Mouse (Mus musculus) hindbrain, embryonic 14.5 days (tissue): ENCODE data around the gene Hif1an. TPM values are rescaled to one million over a fixed set of nuclear protein-coding genes. Genes with fewer than 3 reads are reported as not detected.

Experiments used
- ATAC-seq: fragments of 200-750 bp; cut with Nextera tagmentation; 2 replicates; pipeline ENCODE4 v1.8.0; 2017; ENCODE audit warnings: moderate number of reproducible peaks, mild to moderate bottlenecking, moderate TSS enrichment, moderate library complexity; ENCODE audit not compliant: low FRiP score
- DNase-seq: peaks from one replicate; pipeline ENCODE4 v3.0.0-alpha.2; 2015; ENCODE audit warnings: low spot score
- H3K27ac ChIP-seq: fragments of 300-500 bp; sonication (generic); 2 replicates; pipeline ENCODE4 v1.5.1; 2014; ENCODE audit warnings: mild to moderate bottlenecking, moderate library complexity
- H3K27me3 ChIP-seq: fragments of 300-500 bp; sonication (generic); 2 replicates; pipeline ENCODE4 v1.6.1; 2014; ENCODE audit warnings: mild to moderate bottlenecking, low read length, mixed read lengths; ENCODE audit not compliant: control insufficient read depth, insufficient read depth
- H3K36me3 ChIP-seq: fragments of 300-500 bp; sonication (generic); replicated peaks from 2 replicates; pipeline ENCODE4 v1.6.1; 2014; ENCODE audit not compliant: control insufficient read depth, insufficient read depth
- H3K4me1 ChIP-seq: fragments of 300-500 bp; sonication (generic); replicated peaks from 2 replicates; pipeline ENCODE4 v1.6.1; 2014; ENCODE audit warnings: antibody characterized with exemption, low read length, mixed read lengths; ENCODE audit not compliant: control insufficient read depth, insufficient read depth
- H3K4me2 ChIP-seq: fragments of 300-500 bp; sonication (generic); replicated peaks from 2 replicates; pipeline ENCODE4 v1.6.1; 2014; ENCODE audit warnings: mild to moderate bottlenecking, moderate library complexity
- H3K4me3 ChIP-seq: fragments of 300-500 bp; sonication (generic); replicated peaks from 2 replicates; pipeline ENCODE4 v1.5.1; 2014; ENCODE audit warnings: mild to moderate bottlenecking, low read length
- H3K9ac ChIP-seq: fragments of 300-500 bp; sonication (generic); 2 replicates; pipeline ENCODE4 v1.6.1; 2014
- H3K9me3 ChIP-seq: fragments of 300-500 bp; sonication (generic); 2 replicates; pipeline ENCODE4 v1.6.1; 2016; ENCODE audit warnings: low read length; ENCODE audit not compliant: control insufficient read depth
- WGBS: fragments of 180-500 bp; shearing (Covaris S2); extraction: QIAGEN DNeasy Blood & Tissue Kit; methylation state at CpG from one replicate; pipeline ENCODE4 v1.1.7; 2014; 5-methylcytosine and 5-hydroxymethylcytosine counted together
- polyA plus RNA-seq: library from polyadenylated mRNA; unstranded; fragments of >200 nt; fragmentation: Nextera tagmentation; extraction: Ambion mirVana; gene quantifications from 2 replicates; pipeline ENCODE4 v1.2.1, GENCODE M21; 2014

Gene Hif1an
- polyA plus RNA-seq, 1 experiment from 2014 or later, result 20.6 TPM

- Histone ChIP-seq H3K4me2 (peak overlapping the region; percentile 64), H3K9me3 (no peaks in the 10 kb centered on the region), H3K27ac (peak overlapping the region; percentile 85), H3K4me1 (peaks cover 11% of the 10 kb centered on the region), H3K4me3 (peak overlapping the region; percentile 82), H3K9ac (peak overlapping the region; percentile 88), H3K27me3 (peaks cover 8% of the 10 kb centered on the region; the same call in 1 of the 2 replicates), H3K36me3 (peaks cover 39% of the 10 kb centered on the region)
- DNase-seq (no peak), ATAC-seq (no peak)
- 7% methylated on average over 8 of the region's 8 CpGs for WGBS
Measured at GRCm38 (mm10) chr19:44554490-44554860, 8.2 kb upstream of the Hif1an start.

- H3K9ac ChIP-seq, result peak within 1 kb of the TSS; percentile 88
- H3K27ac ChIP-seq, result peak within 1 kb of the TSS; percentile 85
- peak within 1 kb of the TSS; percentile 82 for H3K4me3 ChIP-seq
- DNase-seq (peak; percentile 95), ATAC-seq (peak; percentile 74)
- H3K4me2 ChIP-seq, result peak within 1 kb of the TSS; percentile 64
- H3K4me1 ChIP-seq, result peaks cover 11% of the 10 kb centered on the region
- peaks cover 8% of the 10 kb centered on the region; the same call in 1 of the 2 replicates for H3K27me3 ChIP-seq
- WGBS, result under 1% methylated on average over 50 of the region's 50 CpGs
- H3K36me3 ChIP-seq, result peaks cover 34% of the 10 kb centered on the region
- H3K9me3 ChIP-seq, result no peaks in the 10 kb centered on the region
Measured at GRCm38 (mm10) chr19:44554861-44555590, 7.6 kb upstream of the Hif1an start, which contains the start of gene Ndufb8. Gene Ndufb8, minus strand, starts transcription at chr19:44555440.

GRCm38 (mm10) chr19:44564006-44564405, 1.4 kb downstream of the Hif1an start:
- no peak for DNase-seq
- no peak for ATAC-seq
- 92% methylated on average over 14 of the region's 14 CpGs for WGBS
- Histone ChIP-seq H3K4me3 (no peak overlapping the region), H3K27ac (no peak overlapping the region), H3K4me2 (peak overlapping the region; percentile 64), H3K27me3 (peaks cover under 1% of the 10 kb centered on the region; the same call in 1 of the 2 replicates), H3K9me3 (no peaks in the 10 kb centered on the region), H3K36me3 (peaks cover 45% of the 10 kb centered on the region), H3K9ac (no peak overlapping the region), H3K4me1 (peaks cover 12% of the 10 kb centered on the region)

- Histone ChIP-seq H3K27me3 (no peaks in the 10 kb centered on the region), H3K4me1 (peaks cover 12% of the 10 kb centered on the region), H3K9me3 (no peaks in the 10 kb centered on the region), H3K4me2 (no peak overlapping the region), H3K4me3 (no peak overlapping the region), H3K9ac (no peak overlapping the region), H3K27ac (no peak overlapping the region), H3K36me3 (peaks cover 83% of the 10 kb centered on the region)
- 92% methylated on average over 3 of the region's 3 CpGs for WGBS
- DNase-seq (no peak), ATAC-seq (no peak)
Measured at GRCm38 (mm10) chr19:44567763-44568162, 5.1 kb downstream of the Hif1an start.

- ATAC-seq (no peak), DNase-seq (no peak)
- H3K4me2 ChIP-seq, result no peak overlapping the region
- H3K36me3 ChIP-seq, result peaks cover 52% of the 10 kb centered on the region
- H3K27ac ChIP-seq, result no peak overlapping the region
- H3K27me3 ChIP-seq, result no peaks in the 10 kb centered on the region
- no peaks in the 10 kb centered on the region for H3K4me1 ChIP-seq
- H3K9me3 ChIP-seq, result no peaks in the 10 kb centered on the region
- 87% methylated on average over 7 of the region's 7 CpGs for WGBS
- no peak overlapping the region for H3K4me3 ChIP-seq
- H3K9ac ChIP-seq, result no peak overlapping the region
Measured at GRCm38 (mm10) chr19:44576275-44576674, 13.6 kb downstream of the Hif1an start.

- no peak for ATAC-seq
- Histone ChIP-seq H3K27me3 (no peaks in the 10 kb centered on the region), H3K9ac (no peak overlapping the region), H3K36me3 (peaks cover 34% of the 10 kb centered on the region), H3K4me1 (no peaks in the 10 kb centered on the region), H3K9me3 (no peaks in the 10 kb centered on the region), H3K4me2 (no peak overlapping the region), H3K27ac (no peak overlapping the region), H3K4me3 (no peak overlapping the region)
- DNase-seq, result no peak
- WGBS, result 96% methylated on average over 1 of the region's 1 CpGs
Measured at GRCm38 (mm10) chr19:44578038-44578437, 15.4 kb downstream of the Hif1an start.

- Histone ChIP-seq H3K4me1 (no peaks in the 10 kb centered on the region), H3K9me3 (no peaks in the 10 kb centered on the region)
- ATAC-seq, result no peak
Measured at GRCm38 (mm10) chr19:44582103-44582502, 19.5 kb downstream of the Hif1an start.

GRCm38 (mm10) chr19:44582638-44583309, 20.1 kb downstream of the Hif1an start:
- 37% methylated on average over 9 of the region's 9 CpGs for WGBS

More at GRCm38 (mm10) chr19:44582103-44582502, 19.5 kb downstream of the Hif1an start:
- no peak overlapping the region for H3K4me3 ChIP-seq
- no peak overlapping the region for H3K27ac ChIP-seq
- 80% methylated on average over 10 of the region's 10 CpGs for WGBS
- DNase-seq, result no peak
- no peak overlapping the region for H3K9ac ChIP-seq
- H3K27me3 ChIP-seq, result 0 out of 2 replicates have a peak, but pooled peaks cover 6% of the 10 kb centered on the region
- 0 out of 2 replicates have a peak, but pooled peaks cover 3% of the 10 kb centered on the region for H3K36me3 ChIP-seq
- no peak overlapping the region for H3K4me2 ChIP-seq

GRCm38 (mm10) chr19:44588036-44588435, 25.4 kb downstream of the Hif1an start:
- no peak overlapping the region for H3K9ac ChIP-seq
- 0 out of 2 replicates have a peak, but pooled peaks cover 10% of the 10 kb centered on the region for H3K27me3 ChIP-seq
- DNase-seq, result no peak
- no peak for ATAC-seq
- no peak overlapping the region for H3K4me3 ChIP-seq
- no peak overlapping the region for H3K4me2 ChIP-seq
- WGBS, result 41% methylated on average over 4 of the region's 4 CpGs
- H3K27ac ChIP-seq, result no peak overlapping the region
- H3K4me1 ChIP-seq, result no peaks in the 10 kb centered on the region; the same call in 1 of the 2 replicates
- H3K36me3 ChIP-seq, result no peaks in the 10 kb centered on the region
- no peaks in the 10 kb centered on the region for H3K9me3 ChIP-seq

More at GRCm38 (mm10) chr19:44582638-44583309, 20.1 kb downstream of the Hif1an start:
- DNase-seq, result peak; percentile 97
- no peaks in the 10 kb centered on the region for H3K36me3 ChIP-seq
- H3K9ac ChIP-seq, result no peak overlapping the region
- no peak overlapping the region for H3K27ac ChIP-seq
- no peak overlapping the region for H3K4me2 ChIP-seq
- H3K4me3 ChIP-seq, result no peak overlapping the region
- 0 out of 2 replicates have a peak, but pooled peaks cover 7% of the 10 kb centered on the region for H3K27me3 ChIP-seq
- no peaks in the 10 kb centered on the region for H3K9me3 ChIP-seq
- peak; percentile 83 for ATAC-seq
- H3K4me1 ChIP-seq, result no peaks in the 10 kb centered on the region
